Mouse (Mus musculus) lung, embryonic 14.5 days (tissue): Measurements from ENCODE around the gene Itk. TPM values are rescaled to one million over a fixed set of nuclear protein-coding genes. Genes with fewer than 3 reads are reported as not detected.
A peak's percentile ranks its signal among the peaks of the same experiment; 100 is the strongest.

Experiments used
- ATAC-seq: fragments of 200-750 bp; cut with Nextera tagmentation; 2 replicates; pipeline ENCODE4 v1.8.0; 2017; ENCODE audit warnings: mild to moderate bottlenecking, moderate TSS enrichment, moderate library complexity; ENCODE audit not compliant: insufficient read depth
- DNase-seq: peaks from one replicate; pipeline ENCODE4 v3.0.0-alpha.2; 2015
- H3K27ac ChIP-seq: fragments of 300-500 bp; sonication (generic); 2 replicates; pipeline ENCODE4 v1.5.1; 2014; ENCODE audit warnings: low read depth, mild to moderate bottlenecking, moderate library complexity
- H3K27me3 ChIP-seq: fragments of 300-500 bp; sonication (generic); 2 replicates; pipeline ENCODE4 v1.6.1; 2014; ENCODE audit warnings: low read length, control low read depth; ENCODE audit not compliant: insufficient read depth
- H3K36me3 ChIP-seq: fragments of 300-500 bp; sonication (generic); 2 replicates; pipeline ENCODE4 v1.6.1; 2014; ENCODE audit warnings: control low read depth; ENCODE audit not compliant: insufficient read depth
- H3K4me1 ChIP-seq: fragments of 300-500 bp; sonication (generic); 2 replicates; pipeline ENCODE4 v1.6.1; 2014; ENCODE audit warnings: antibody characterized with exemption, control low read depth; ENCODE audit not compliant: insufficient read depth
- H3K4me2 ChIP-seq: fragments of 300-500 bp; sonication (generic); 2 replicates; pipeline ENCODE4 v1.6.1; 2014; ENCODE audit warnings: mild to moderate bottlenecking
- H3K4me3 ChIP-seq: fragments of 300-500 bp; sonication (generic); 2 replicates; pipeline ENCODE4 v1.5.1; 2014; ENCODE audit warnings: low read depth, low read length
- H3K9ac ChIP-seq: fragments of 300-500 bp; sonication (generic); 2 replicates; pipeline ENCODE4 v1.6.1; 2014
- H3K9me3 ChIP-seq: fragments of 300-500 bp; sonication (generic); 2 replicates; pipeline ENCODE4 v1.6.1; 2016; ENCODE audit warnings: low read depth, low read length, control low read depth
- CTCF ChIP-seq: IDR thresholded peaks from 2 replicates; pipeline ENCODE4 v1.5.1; 2016; ENCODE audit warnings: antibody characterized with exemption, low read depth
- WGBS: fragments of 180-500 bp; shearing (Covaris S2); extraction: QIAGEN DNeasy Blood & Tissue Kit; methylation state at CpG from one replicate; pipeline ENCODE4 v1.1.7; 2014; 5-methylcytosine and 5-hydroxymethylcytosine counted together
- polyA plus RNA-seq: library from polyadenylated mRNA; unstranded; fragments of >200 nt; fragmentation: Nextera tagmentation; extraction: Ambion mirVana; gene quantifications from 2 replicates; pipeline ENCODE4 v1.2.1, GENCODE M21; 2014

The Itk gene
- polyA plus RNA-seq, 1 experiment from 2014 or later: 0.08 TPM

GRCm38 (mm10) chr11:46286803-46287202 lies 102.5 kb downstream of the Itk start:
- DNase-seq: peak; percentile 68
- TF ChIP-seq CTCF: no peak
- Histone ChIP-seq H3K9me3 (no peaks in the 10 kb centered on the region), H3K27ac (no peak overlapping the region), H3K4me1 (no peaks in the 10 kb centered on the region), H3K27me3 (no peaks in the 10 kb centered on the region), H3K4me3 (no peak overlapping the region), H3K36me3 (no peaks in the 10 kb centered on the region), H3K4me2 (no peak overlapping the region), H3K9ac (no peak overlapping the region)
- ATAC-seq: no peak
- 49% methylated on average over 6 of the region's 6 CpGs for WGBS

GRCm38 (mm10) chr11:46283800-46284199 lies 105.5 kb downstream of the Itk start:
- no peak overlapping the region for H3K4me3 ChIP-seq
- H3K9me3 ChIP-seq: no peaks in the 10 kb centered on the region
- no peak overlapping the region for H3K27ac ChIP-seq
- no peak for TF ChIP-seq CTCF
- H3K36me3 ChIP-seq: no peaks in the 10 kb centered on the region
- no peaks in the 10 kb centered on the region for H3K27me3 ChIP-seq
- no peak for DNase-seq
- WGBS: 84% methylated on average over 6 of the region's 6 CpGs
- no peaks in the 10 kb centered on the region for H3K4me1 ChIP-seq
- no peak for ATAC-seq
- no peak overlapping the region for H3K9ac ChIP-seq
- no peak overlapping the region for H3K4me2 ChIP-seq

GRCm38 (mm10) chr11:46282612-46283011 lies 106.7 kb downstream of the Itk start:
- no peaks in the 10 kb centered on the region for H3K4me1 ChIP-seq
- H3K4me3 ChIP-seq: no peak overlapping the region
- no peaks in the 10 kb centered on the region for H3K36me3 ChIP-seq
- TF ChIP-seq CTCF: no peak
- H3K27ac ChIP-seq: no peak overlapping the region
- no peak overlapping the region for H3K9ac ChIP-seq
- no peaks in the 10 kb centered on the region for H3K27me3 ChIP-seq
- WGBS: 79% methylated on average over 5 of the region's 5 CpGs
- ATAC-seq (no peak), DNase-seq (no peak)
- no peaks in the 10 kb centered on the region for H3K9me3 ChIP-seq
- H3K4me2 ChIP-seq: no peak overlapping the region

GRCm38 (mm10) chr11:46278709-46279108 lies 110.6 kb downstream of the Itk start:
- H3K9ac ChIP-seq: no peak overlapping the region
- WGBS: 90% methylated on average over 12 of the region's 12 CpGs
- no peak for ATAC-seq
- TF ChIP-seq CTCF: no peak
- no peak overlapping the region for H3K4me2 ChIP-seq
- H3K27ac ChIP-seq: no peak overlapping the region
- no peak overlapping the region for H3K4me3 ChIP-seq
- no peaks in the 10 kb centered on the region for H3K9me3 ChIP-seq
- no peaks in the 10 kb centered on the region for H3K27me3 ChIP-seq
- H3K4me1 ChIP-seq: no peaks in the 10 kb centered on the region
- DNase-seq: no peak
- H3K36me3 ChIP-seq: no peaks in the 10 kb centered on the region

GRCm38 (mm10) chr11:46278140-46278539 lies 111.2 kb downstream of the Itk start:
- Histone ChIP-seq H3K9ac (no peak overlapping the region), H3K27ac (no peak overlapping the region), H3K4me1 (no peaks in the 10 kb centered on the region), H3K4me2 (no peak overlapping the region), H3K9me3 (no peaks in the 10 kb centered on the region), H3K36me3 (no peaks in the 10 kb centered on the region), H3K4me3 (no peak overlapping the region), H3K27me3 (no peaks in the 10 kb centered on the region)
- ATAC-seq (no peak), DNase-seq (no peak)
- no peak for TF ChIP-seq CTCF
- WGBS: 70% methylated on average over 5 of the region's 5 CpGs

- 0 out of 2 replicates have a peak, but pooled peaks have one; percentile 26 for ATAC-seq
- H3K9ac ChIP-seq: no peak overlapping the region
- no peaks in the 10 kb centered on the region for H3K36me3 ChIP-seq
- peak; percentile 24 for DNase-seq
- H3K27me3 ChIP-seq: no peaks in the 10 kb centered on the region
- H3K4me3 ChIP-seq: no peak overlapping the region
- no peaks in the 10 kb centered on the region for H3K9me3 ChIP-seq
- 38% methylated on average over 5 of the region's 5 CpGs for WGBS
- H3K4me1 ChIP-seq: no peaks in the 10 kb centered on the region
- TF ChIP-seq CTCF: peak; percentile 53
- H3K4me2 ChIP-seq: no peak overlapping the region
- no peak overlapping the region for H3K27ac ChIP-seq
These were observed 112.5 kb downstream of the Itk start for GRCm38 (mm10) chr11:46276778-46277177.

GRCm38 (mm10) chr11:46276168-46276567 lies 113.1 kb downstream of the Itk start:
- no peaks in the 10 kb centered on the region for H3K27me3 ChIP-seq
- WGBS: 83% methylated on average over 8 of the region's 8 CpGs
- no peak for DNase-seq
- no peaks in the 10 kb centered on the region for H3K9me3 ChIP-seq
- no peak for ATAC-seq
- no peak overlapping the region for H3K9ac ChIP-seq
- H3K4me2 ChIP-seq: no peak overlapping the region
- H3K4me3 ChIP-seq: no peak overlapping the region
- no peak for TF ChIP-seq CTCF
- H3K27ac ChIP-seq: no peak overlapping the region
- no peaks in the 10 kb centered on the region for H3K36me3 ChIP-seq
- no peaks in the 10 kb centered on the region for H3K4me1 ChIP-seq

GRCm38 (mm10) chr11:46275302-46275701 lies 114.0 kb downstream of the Itk start:
- Histone ChIP-seq H3K9me3 (no peaks in the 10 kb centered on the region), H3K4me1 (no peaks in the 10 kb centered on the region), H3K9ac (no peak overlapping the region), H3K4me3 (no peak overlapping the region), H3K36me3 (no peaks in the 10 kb centered on the region), H3K27ac (no peak overlapping the region), H3K27me3 (no peaks in the 10 kb centered on the region), H3K4me2 (no peak overlapping the region)
- 5% methylated on average over 6 of the region's 6 CpGs for WGBS
- DNase-seq (peak; percentile 89), ATAC-seq (peak; percentile 90)
- TF ChIP-seq CTCF: peak; percentile 87

Other genes with a start within 250 kb of the Itk start
- gene Nipal4, start 223.0 kb downstream of the Itk start, polyA plus RNA-seq: 1.5 and 1.8 TPM in 2 replicates
- 0.08 TPM in 1 of 2 replicates, not detected in the other for gene Fndc9, start 154.0 kb downstream of the Itk start, polyA plus RNA-seq
- gene Cyfip2, start 76.7 kb downstream of the Itk start, polyA plus RNA-seq: 5.9 and 6.1 TPM in 2 replicates
- not detected in 2 replicates for gene Fam71b, start 7.0 kb upstream of the Itk start, polyA plus RNA-seq
- gene Med7, start 47.4 kb upstream of the Itk start, polyA plus RNA-seq: 69.3 and 71.8 TPM in 2 replicates
- 0.21 and 0.24 TPM in 2 replicates for gene Havcr2, start 65.4 kb upstream of the Itk start, polyA plus RNA-seq
- gene Gm12169, start 134.7 kb upstream of the Itk start, polyA plus RNA-seq: not detected in 2 replicates
- gene BC053393, start 182.0 kb upstream of the Itk start, polyA plus RNA-seq: not detected in 2 replicates
- gene Dppa1, start 239.7 kb upstream of the Itk start, polyA plus RNA-seq: not detected in 2 replicates